Mouse (Mus musculus): Measurements from ENCODE around the gene Snrpd3.

- TF ChIP-seq HCFC1 (IDR thresholded peaks at IDR 0.05; ENCODE audit: borderline replicate concordance, insufficient read depth, low read length) (no peak), CHD2 (IDR thresholded peaks at IDR 0.05; ENCODE audit: low read depth, low read length) (no peak), ZNF384 (IDR thresholded peaks at IDR 0.05; ENCODE audit: low read depth, low read length) (no peak), ZC3H11A (IDR thresholded peaks at IDR 0.05; ENCODE audit: borderline replicate concordance, low read depth, low read length) (no peak)
These were observed 55.8 kb downstream of the Snrpd3 start for GRCm38 (mm10) chr10:75573181-75573580.
